Mouse (Mus musculus): ENCODE measurements around the gene Disp1. TPM values are rescaled to one million over a fixed set of nuclear protein-coding genes. Genes with fewer than 3 reads are reported as not detected.
A peak's percentile ranks its signal among the peaks of the same experiment; 100 is the strongest.

Disp1 gene
- polyA plus RNA-seq, 1 experiment, result 17.0 TPM

GRCm38 (mm10) chr1:183251818-183252217, 30.5 kb upstream of the Disp1 start:
- TF ChIP-seq USF1 (IDR thresholded peaks at IDR 0.05; ENCODE audit: low read depth) (no peak), MAX (IDR thresholded peaks at IDR 0.05) (no peak), CTCF (IDR thresholded peaks at IDR 0.05; ENCODE audit: control insufficient read depth, insufficient read depth, insufficient read length) (no peak), MYOD1 (IDR thresholded peaks at IDR 0.05; ENCODE audit: control insufficient read depth, insufficient read length, low read depth) (no peak), CEBPB (IDR thresholded peaks at IDR 0.05; ENCODE audit: low read depth) (no peak), FOSL1 (IDR thresholded peaks at IDR 0.05; ENCODE audit: insufficient read depth, low read length, poor library complexity, severe bottlenecking) (no peak), MYOG (IDR thresholded peaks at IDR 0.05; ENCODE audit: control insufficient read depth, extremely low read depth, insufficient read length) (no peak)
- Histone ChIP-seq H3K79me3 (ENCODE audit: low read depth) (no peaks in the 10 kb centered on the region), H3K27me3 (ENCODE audit: control insufficient read depth, insufficient read depth, insufficient read length) (peaks cover 6% of the 10 kb centered on the region), H3K36me3 (ENCODE audit: control insufficient read depth, insufficient read depth) (no peaks in the 10 kb centered on the region), H3K4me3 (ENCODE audit: insufficient read depth, poor library complexity, severe bottlenecking) (no peak overlapping the region), H3ac (ENCODE audit: control insufficient read depth, insufficient read length, low read depth) (no peak overlapping the region), H3K79me2 (ENCODE audit: control insufficient read depth, insufficient read depth) (no peaks in the 10 kb centered on the region)

DNA sequence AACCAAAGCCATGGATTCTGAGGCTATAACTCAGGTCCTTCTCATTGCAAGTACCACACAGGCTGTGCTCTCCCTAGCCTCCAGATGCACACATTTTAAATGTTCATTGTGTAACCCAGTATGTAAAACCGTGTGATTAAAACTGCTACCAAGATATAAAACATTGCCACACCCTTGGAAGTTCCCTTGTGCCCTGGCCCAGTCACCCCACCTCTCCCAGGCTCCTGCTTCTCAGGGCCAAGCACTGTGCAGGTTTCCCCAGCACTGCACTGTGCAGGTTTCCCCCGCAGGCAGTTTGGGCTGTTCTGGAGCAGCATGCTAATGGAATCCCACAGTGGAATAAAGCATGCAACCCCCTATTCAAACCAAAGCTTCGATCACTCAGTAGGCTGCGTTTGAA, 29.3 kb upstream of the Disp1 start:
- no peak overlapping the region for H3K4me3 ChIP-seq (ENCODE audit: insufficient read depth, poor library complexity, severe bottlenecking)
- no peak overlapping the region for H3ac ChIP-seq (ENCODE audit: control insufficient read depth, insufficient read length, low read depth)
- no peaks in the 10 kb centered on the region for H3K36me3 ChIP-seq (ENCODE audit: control insufficient read depth, insufficient read depth)
- H3K79me2 ChIP-seq (ENCODE audit: control insufficient read depth, insufficient read depth), result no peaks in the 10 kb centered on the region
- TF ChIP-seq CEBPB (IDR thresholded peaks at IDR 0.05; ENCODE audit: low read depth), result no peak
- TF ChIP-seq CTCF (IDR thresholded peaks at IDR 0.05; ENCODE audit: control insufficient read depth, insufficient read depth, insufficient read length), result no peak
- TF ChIP-seq MYOD1 (IDR thresholded peaks at IDR 0.05; ENCODE audit: control insufficient read depth, insufficient read length, low read depth), result no peak
- TF ChIP-seq FOSL1 (IDR thresholded peaks at IDR 0.05; ENCODE audit: insufficient read depth, low read length, poor library complexity, severe bottlenecking), result no peak
- no peak for TF ChIP-seq MAX (IDR thresholded peaks at IDR 0.05)
- no peak for TF ChIP-seq USF1 (IDR thresholded peaks at IDR 0.05; ENCODE audit: low read depth)
- H3K79me3 ChIP-seq (ENCODE audit: low read depth), result no peaks in the 10 kb centered on the region
- H3K27me3 ChIP-seq (ENCODE audit: control insufficient read depth, insufficient read depth, insufficient read length), result peaks cover 6% of the 10 kb centered on the region

DNA sequence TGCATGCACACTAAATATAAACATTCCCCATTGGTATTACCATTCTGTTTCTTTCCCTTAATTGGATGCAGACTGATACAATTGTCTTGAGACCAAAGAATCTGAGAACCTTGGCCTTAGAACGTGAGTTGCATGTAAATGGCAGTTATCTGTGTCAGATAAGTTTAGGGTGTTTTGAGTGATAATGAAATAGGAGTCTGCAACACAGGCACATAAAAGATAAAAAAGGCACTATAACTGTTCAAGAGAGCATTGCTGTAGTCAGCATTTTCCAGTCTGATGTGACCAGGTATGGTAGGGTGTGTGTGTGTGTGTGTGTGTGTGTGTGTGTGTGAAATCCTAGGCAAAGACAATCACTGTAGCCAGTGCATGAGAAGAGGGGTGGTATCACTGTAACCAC, 26.8 kb upstream of the Disp1 start:
- H3K4me3 ChIP-seq (ENCODE audit: insufficient read depth, poor library complexity, severe bottlenecking), result no peak overlapping the region
- no peaks in the 10 kb centered on the region for H3K79me3 ChIP-seq (ENCODE audit: low read depth)
- H3K36me3 ChIP-seq (ENCODE audit: control insufficient read depth, insufficient read depth), result no peaks in the 10 kb centered on the region
- H3K79me2 ChIP-seq (ENCODE audit: control insufficient read depth, insufficient read depth), result no peaks in the 10 kb centered on the region
- H3K27me3 ChIP-seq (ENCODE audit: control insufficient read depth, insufficient read depth, insufficient read length), result peaks cover 6% of the 10 kb centered on the region
- no peak overlapping the region for H3ac ChIP-seq (ENCODE audit: control insufficient read depth, insufficient read length, low read depth)
- TF ChIP-seq MAX (IDR thresholded peaks at IDR 0.05), result no peak
- TF ChIP-seq USF1 (IDR thresholded peaks at IDR 0.05; ENCODE audit: low read depth), result no peak
- no peak for TF ChIP-seq FOSL1 (IDR thresholded peaks at IDR 0.05; ENCODE audit: insufficient read depth, low read length, poor library complexity, severe bottlenecking)
- no peak for TF ChIP-seq MYOG (IDR thresholded peaks at IDR 0.05; ENCODE audit: control insufficient read depth, extremely low read depth, insufficient read length)
- TF ChIP-seq CEBPB (IDR thresholded peaks at IDR 0.05; ENCODE audit: low read depth), result no peak
- TF ChIP-seq CTCF (IDR thresholded peaks at IDR 0.05; ENCODE audit: control insufficient read depth, insufficient read depth, insufficient read length), result no peak
- TF ChIP-seq MYOD1 (IDR thresholded peaks at IDR 0.05; ENCODE audit: control insufficient read depth, insufficient read length, low read depth), result no peak

GRCm38 (mm10) chr1:183243293-183243692, 22.0 kb upstream of the Disp1 start:
- Histone ChIP-seq H3K36me3 (ENCODE audit: control insufficient read depth, insufficient read depth) (no peaks in the 10 kb centered on the region), H3K27me3 (ENCODE audit: control insufficient read depth, insufficient read depth, insufficient read length) (peaks cover 6% of the 10 kb centered on the region), H3ac (ENCODE audit: control insufficient read depth, insufficient read length, low read depth) (no peak overlapping the region), H3K79me2 (ENCODE audit: control insufficient read depth, insufficient read depth) (no peaks in the 10 kb centered on the region), H3K4me3 (ENCODE audit: insufficient read depth, poor library complexity, severe bottlenecking) (no peak overlapping the region), H3K79me3 (ENCODE audit: low read depth) (no peaks in the 10 kb centered on the region)
- TF ChIP-seq USF1 (IDR thresholded peaks at IDR 0.05; ENCODE audit: low read depth) (no peak), CTCF (IDR thresholded peaks at IDR 0.05; ENCODE audit: control insufficient read depth, insufficient read depth, insufficient read length) (no peak), MAX (IDR thresholded peaks at IDR 0.05) (no peak), MYOD1 (IDR thresholded peaks at IDR 0.05; ENCODE audit: control insufficient read depth, insufficient read length, low read depth) (no peak), MYOG (IDR thresholded peaks at IDR 0.05; ENCODE audit: control insufficient read depth, extremely low read depth, insufficient read length) (no peak), FOSL1 (IDR thresholded peaks at IDR 0.05; ENCODE audit: insufficient read depth, low read length, poor library complexity, severe bottlenecking) (no peak), CEBPB (IDR thresholded peaks at IDR 0.05; ENCODE audit: low read depth) (no peak)

- Histone ChIP-seq H3K79me2 (ENCODE audit: control insufficient read depth, insufficient read depth) (no peaks in the 10 kb centered on the region), H3ac (ENCODE audit: control insufficient read depth, insufficient read length, low read depth) (no peak overlapping the region), H3K36me3 (ENCODE audit: control insufficient read depth, insufficient read depth) (no peaks in the 10 kb centered on the region), H3K4me3 (ENCODE audit: insufficient read depth, poor library complexity, severe bottlenecking) (no peak overlapping the region), H3K79me3 (ENCODE audit: low read depth) (no peaks in the 10 kb centered on the region), H3K27me3 (ENCODE audit: control insufficient read depth, insufficient read depth, insufficient read length) (peaks cover 6% of the 10 kb centered on the region)
- no peak for TF ChIP-seq MYOD1 (IDR thresholded peaks at IDR 0.05; ENCODE audit: control insufficient read depth, insufficient read length, low read depth)
- TF ChIP-seq USF1 (IDR thresholded peaks at IDR 0.05; ENCODE audit: low read depth), result no peak
- TF ChIP-seq CTCF (IDR thresholded peaks at IDR 0.05; ENCODE audit: control insufficient read depth, insufficient read depth, insufficient read length), result peak; percentile 10
- no peak for TF ChIP-seq FOSL1 (IDR thresholded peaks at IDR 0.05; ENCODE audit: insufficient read depth, low read length, poor library complexity, severe bottlenecking)
Measured at GRCm38 (mm10) chr1:183237901-183238300, 16.6 kb upstream of the Disp1 start.

DNA sequence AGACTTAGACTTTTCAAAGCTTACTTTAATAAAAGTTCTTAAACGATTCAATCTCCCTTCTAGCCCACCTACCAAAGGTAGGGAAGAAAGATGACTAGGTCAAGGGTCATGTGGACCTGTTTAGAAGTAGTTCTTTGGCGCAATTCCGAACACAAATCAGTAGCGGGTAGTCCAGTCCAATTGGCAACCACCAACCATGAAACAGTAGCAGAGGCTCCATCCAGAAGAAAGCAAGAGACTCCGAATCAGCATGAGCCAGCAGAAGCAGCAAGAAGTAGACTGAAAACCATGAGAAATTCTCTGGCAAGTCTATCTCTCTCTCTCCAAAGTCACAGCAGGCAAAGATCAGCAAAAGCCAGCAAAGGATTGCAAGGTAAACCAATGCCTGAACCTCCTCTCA, 15.1 kb upstream of the Disp1 start:
- no peaks in the 10 kb centered on the region for H3K79me2 ChIP-seq (ENCODE audit: control insufficient read depth, insufficient read depth)
- no peak overlapping the region for H3K4me3 ChIP-seq (ENCODE audit: insufficient read depth, poor library complexity, severe bottlenecking)
- H3ac ChIP-seq (ENCODE audit: control insufficient read depth, insufficient read length, low read depth), result no peak overlapping the region
- peaks cover 2% of the 10 kb centered on the region for H3K27me3 ChIP-seq (ENCODE audit: control insufficient read depth, insufficient read depth, insufficient read length)
- no peaks in the 10 kb centered on the region for H3K36me3 ChIP-seq (ENCODE audit: control insufficient read depth, insufficient read depth)
- no peaks in the 10 kb centered on the region for H3K79me3 ChIP-seq (ENCODE audit: low read depth)
- no peak for TF ChIP-seq CEBPB (IDR thresholded peaks at IDR 0.05; ENCODE audit: low read depth)
- no peak for TF ChIP-seq MYOD1 (IDR thresholded peaks at IDR 0.05; ENCODE audit: control insufficient read depth, insufficient read length, low read depth)
- TF ChIP-seq FOSL1 (IDR thresholded peaks at IDR 0.05; ENCODE audit: insufficient read depth, low read length, poor library complexity, severe bottlenecking), result no peak
- no peak for TF ChIP-seq MAX (IDR thresholded peaks at IDR 0.05)
- TF ChIP-seq USF1 (IDR thresholded peaks at IDR 0.05; ENCODE audit: low read depth), result no peak

Data from C2C12 (cell line).